Mouse (Mus musculus) ES-E14 (cell line): ENCODE measurements around the gene St6galnac3. TPM values are rescaled to one million over a fixed set of nuclear protein-coding genes. Genes with fewer than 3 reads are reported as not detected.

Source experiments
- DNase-seq: peaks from one replicate; pipeline ENCODE4 v3.0.0-alpha.2; 2013; ENCODE audit warnings: low read depth, low spot score
- H3K27ac ChIP-seq: 2 replicates; pipeline ENCODE4 v1.5.1; 2012; ENCODE audit warnings: low read depth, mild to moderate bottlenecking, low read length, moderate library complexity, mixed read lengths; ENCODE audit not compliant: poor library complexity, insufficient read depth, severe bottlenecking
- H3K36me3 ChIP-seq: 2 replicates; pipeline ENCODE4 v1.6.1; 2012; ENCODE audit warnings: mild to moderate bottlenecking, low read length, moderate library complexity, mixed read lengths; ENCODE audit not compliant: control insufficient read depth, poor library complexity, insufficient read depth, severe bottlenecking
- H3K4me1 ChIP-seq, 2 experiments: fragments of 150-350 bp in 1 of 2; sonication (generic) in 1 of 2; 2 replicates each; pipeline ENCODE4 v1.6.1; 2012; ENCODE audit warnings: low read length in 2 of 2, mild to moderate bottlenecking in 1 of 2, mixed read lengths in 1 of 2; ENCODE audit not compliant: control insufficient read depth in 2 of 2, insufficient read depth in 2 of 2, poor library complexity in 1 of 2
- H3K4me3 ChIP-seq, 2 experiments: fragments of 150-350 bp in 1 of 2; sonication (generic) in 1 of 2; 2 replicates each; pipeline ENCODE4 v1.5.1; 2012; ENCODE audit warnings: low read length in 2 of 2, low read depth in 1 of 2, mild to moderate bottlenecking in 1 of 2, mixed read lengths in 1 of 2; ENCODE audit not compliant: insufficient read depth in 1 of 2, poor library complexity in 1 of 2, severe bottlenecking in 1 of 2
- H3K9ac ChIP-seq: 2 replicates; pipeline ENCODE4 v1.6.1; 2012; ENCODE audit warnings: low read depth, mild to moderate bottlenecking, low read length, mixed read lengths; ENCODE audit not compliant: poor library complexity, insufficient read depth, severe bottlenecking
- H3K9me3 ChIP-seq: fragments of 150-350 bp; sonication (generic); 2 replicates; pipeline ENCODE4 v1.6.1; 2012; ENCODE audit warnings: low read depth, mild to moderate bottlenecking, low read length; ENCODE audit not compliant: control insufficient read depth, insufficient read depth
- CHD2 ChIP-seq: IDR thresholded peaks from 2 replicates; pipeline ENCODE4 v1.6.1; 2014; ENCODE audit warnings: mild to moderate bottlenecking, low read depth, low read length, inconsistent platforms
- HCFC1 ChIP-seq: IDR thresholded peaks from 2 replicates; pipeline ENCODE4 v1.6.1; 2012; ENCODE audit warnings: low read length, inconsistent platforms, borderline replicate concordance; ENCODE audit not compliant: insufficient read depth
- MAFK ChIP-seq: IDR thresholded peaks from 2 replicates; pipeline ENCODE4 v1.6.1; 2014; ENCODE audit warnings: mild to moderate bottlenecking, low read depth, low read length, inconsistent platforms; ENCODE audit not compliant: insufficient read depth
- ZC3H11A ChIP-seq: IDR thresholded peaks from 2 replicates; pipeline ENCODE4 v1.6.1; 2012; ENCODE audit warnings: low read depth, mild to moderate bottlenecking, inconsistent platforms, low read length, borderline replicate concordance
- ZNF384 ChIP-seq: IDR thresholded peaks from 2 replicates; pipeline ENCODE4 v1.6.1; 2012; ENCODE audit warnings: low read depth, low read length, inconsistent platforms
- in situ Hi-C, 2 experiments: fragments of 600-800 bp; cut with MboI; formaldehyde crosslinking; loops; one replicate each; pipeline ENCODE4 v1.15.1; 2025; ENCODE audit warnings: low sequenced_read_pairs in 2 of 2, inconsistent platforms in 1 of 2; ENCODE audit not compliant: unreplicated experiment in 2 of 2
- total RNA-seq: library from RNA; depleted of rRNA; stranded (reverse); fragments of 300-350 nt; gene quantifications from 2 replicates; pipeline ENCODE4 v1.2.3, GENCODE M21; 2012

St6galnac3 gene
- total RNA-seq, 1 experiment, result 3.8 TPM

DNA sequence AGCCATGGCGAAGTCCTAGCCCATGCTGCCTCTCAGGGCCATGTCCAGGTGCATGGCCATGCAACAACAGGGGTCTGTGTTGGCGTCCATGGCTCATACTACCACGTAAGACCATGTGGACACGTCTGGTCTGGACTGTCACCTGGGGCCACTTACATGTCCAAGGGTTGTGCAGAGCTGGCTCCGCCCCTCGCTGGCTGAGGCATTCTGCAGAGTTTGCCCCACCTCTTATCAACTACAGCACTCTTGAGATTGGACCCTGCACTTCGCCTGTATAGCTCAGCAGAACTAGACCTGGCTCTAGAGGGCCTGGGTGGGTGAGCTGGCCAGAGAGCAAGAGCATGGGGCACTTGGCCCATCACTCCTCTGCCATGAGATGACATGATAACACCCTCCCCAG lies 171.7 kb downstream of the St6galnac3 start:
- TF ChIP-seq HCFC1, result no peak
- no peak for TF ChIP-seq MAFK
- no peak for TF ChIP-seq ZC3H11A
- TF ChIP-seq CHD2, result no peak
- no peak for TF ChIP-seq ZNF384
- no peaks in the 10 kb centered on the region for H3K4me1 ChIP-seq
- no peak for DNase-seq
- in situ Hi-C loops, result no loop called here
- H3K4me3 ChIP-seq, result no peak overlapping the region
- H3K9ac ChIP-seq, result no peak overlapping the region
- H3K9me3 ChIP-seq, result no peaks in the 10 kb centered on the region
- H3K27ac ChIP-seq, result no peak overlapping the region
- H3K36me3 ChIP-seq, result no peaks in the 10 kb centered on the region

- Histone ChIP-seq H3K9ac (no peak overlapping the region), H3K36me3 (no peaks in the 10 kb centered on the region), H3K27ac (no peak overlapping the region), H3K4me3 (no peak overlapping the region), H3K9me3 (no peaks in the 10 kb centered on the region), H3K4me1 (no peaks in the 10 kb centered on the region)
- in situ Hi-C loops, result no loop called here
- DNase-seq, result no peak
- TF ChIP-seq MAFK, result no peak
- TF ChIP-seq CHD2, result no peak
- TF ChIP-seq ZC3H11A, result no peak
- TF ChIP-seq ZNF384, result no peak
- TF ChIP-seq HCFC1, result no peak
These were observed 177.9 kb downstream of the St6galnac3 start for GRCm38 (mm10) chr3:153546936-153547683.

- no peak for TF ChIP-seq MAFK
- no peak for TF ChIP-seq ZC3H11A
- TF ChIP-seq CHD2, result no peak
- no peak for TF ChIP-seq ZNF384
- TF ChIP-seq HCFC1, result no peak
These were observed 185.1 kb downstream of the St6galnac3 start for GRCm38 (mm10) chr3:153539851-153540250.

GRCm38 (mm10) chr3:153538396-153538795 lies 186.6 kb downstream of the St6galnac3 start:
- H3K4me1 ChIP-seq, result no peaks in the 10 kb centered on the region; a peak in 1 of 4 replicates
- in situ Hi-C loops, result no loop called here
- DNase-seq, result no peak
- no peak overlapping the region for H3K4me3 ChIP-seq
- H3K36me3 ChIP-seq, result no peaks in the 10 kb centered on the region
- no peak overlapping the region for H3K9ac ChIP-seq
- H3K9me3 ChIP-seq, result no peaks in the 10 kb centered on the region
- TF ChIP-seq ZNF384, result no peak
- TF ChIP-seq ZC3H11A, result no peak
- TF ChIP-seq HCFC1, result no peak
- no peak overlapping the region for H3K27ac ChIP-seq

More at GRCm38 (mm10) chr3:153539851-153540250, 185.1 kb downstream of the St6galnac3 start:
- DNase-seq, result no peak
- no peak overlapping the region for H3K9ac ChIP-seq
- no peaks in the 10 kb centered on the region for H3K36me3 ChIP-seq
- no peaks in the 10 kb centered on the region; a peak in 1 of 4 replicates for H3K4me1 ChIP-seq
- in situ Hi-C loops, result no loop called here
- no peaks in the 10 kb centered on the region for H3K9me3 ChIP-seq
- H3K27ac ChIP-seq, result no peak overlapping the region
- H3K4me3 ChIP-seq, result no peak overlapping the region

DNA sequence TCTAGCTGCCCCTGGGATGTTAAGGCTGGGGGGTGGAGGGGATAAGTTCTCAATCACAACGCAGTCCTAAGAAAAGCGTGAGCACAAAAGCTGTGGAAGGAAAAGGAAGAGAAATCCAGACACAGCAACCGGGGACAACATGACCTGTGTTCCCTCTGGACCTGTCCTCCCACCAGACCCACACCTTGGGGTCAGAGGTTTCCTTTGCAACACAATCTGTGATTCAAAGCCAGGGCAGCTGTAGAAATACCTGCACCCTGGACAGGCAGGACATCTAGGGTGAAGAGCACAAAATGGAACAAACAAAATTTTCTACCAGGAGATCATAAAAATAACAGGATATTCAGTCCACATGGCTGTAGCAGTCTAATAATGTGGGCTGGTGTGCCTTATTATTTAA lies 187.5 kb downstream of the St6galnac3 start:
- in situ Hi-C loops, result no loop called here

More for the DNA sequence above, 187.5 kb downstream of the St6galnac3 start:
- H3K4me1 ChIP-seq, result no peaks in the 10 kb centered on the region; a peak in 1 of 4 replicates
- H3K9me3 ChIP-seq, result no peaks in the 10 kb centered on the region
- no peak overlapping the region for H3K9ac ChIP-seq
- TF ChIP-seq HCFC1 (no peak), ZC3H11A (no peak), ZNF384 (no peak), CHD2 (no peak), MAFK (no peak)
- no peak for DNase-seq
- no peak overlapping the region for H3K4me3 ChIP-seq
- H3K27ac ChIP-seq, result no peak overlapping the region
- H3K36me3 ChIP-seq, result no peaks in the 10 kb centered on the region
